Mouse (Mus musculus): ENCODE results near the gene Gfra4.

Gfra4 gene

GRCm38 (mm10) chr2:130992818-130993217 lies 50.1 kb downstream of the Gfra4 start:
- no peak for DNase-seq (ENCODE audit: extremely low read depth, insufficient read length, low spot score)

Data from 3134 (cell line).